Mouse (Mus musculus) liver, postnatal 0 days (tissue): ENCODE data around the gene Hemk1.

Experiments
- CTCF ChIP-seq: sonication (generic); IDR thresholded peaks from 2 replicates; pipeline ENCODE4 v1.5.1; 2016; ENCODE audit warnings: antibody characterized with exemption, low read depth
- EP300 ChIP-seq: IDR thresholded peaks from 2 replicates; pipeline ENCODE4 v1.6.1; 2016; ENCODE audit warnings: antibody characterized with exemption, low read depth, mild to moderate bottlenecking

DNA sequence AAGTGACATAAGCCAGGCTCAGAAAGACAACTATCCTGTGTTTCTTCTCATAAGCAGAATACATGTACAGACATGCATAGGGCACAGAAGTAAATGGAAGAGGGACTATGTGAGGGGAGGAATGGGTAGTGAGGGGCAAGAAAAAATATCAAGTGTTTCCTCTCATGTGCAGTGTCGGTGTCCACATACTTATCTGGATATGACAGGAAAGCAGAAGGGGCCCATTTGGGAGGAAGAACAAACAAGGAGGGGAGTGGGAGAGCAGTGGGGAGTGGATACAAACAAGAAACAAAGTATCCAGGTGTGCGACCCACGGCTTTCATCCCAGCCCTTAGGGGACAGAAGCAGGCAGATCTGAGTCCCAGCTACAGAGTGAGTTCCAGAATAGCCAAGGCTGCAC is 24.2 kb downstream of the Hemk1 start:
- TF ChIP-seq CTCF (no peak), EP300 (no peak)
